Mouse (Mus musculus) right cerebral cortex, adult 2 months (tissue): ENCODE results near the gene Rbm42.

Experiments used
- DNase-seq, 2 experiments: peaks; one replicate each; pipeline ENCODE4 v3.0.0; 2021 to 2022; ENCODE audit warnings: low spot score in 2 of 2

Rbm42 gene

GRCm38 (mm10) chr7:30649591-30650540 lies at the start of gene Rbm42:
Rbm42 (minus strand) TSS chr7:30650317.
- peak; percentile 99 for DNase-seq

DNA sequence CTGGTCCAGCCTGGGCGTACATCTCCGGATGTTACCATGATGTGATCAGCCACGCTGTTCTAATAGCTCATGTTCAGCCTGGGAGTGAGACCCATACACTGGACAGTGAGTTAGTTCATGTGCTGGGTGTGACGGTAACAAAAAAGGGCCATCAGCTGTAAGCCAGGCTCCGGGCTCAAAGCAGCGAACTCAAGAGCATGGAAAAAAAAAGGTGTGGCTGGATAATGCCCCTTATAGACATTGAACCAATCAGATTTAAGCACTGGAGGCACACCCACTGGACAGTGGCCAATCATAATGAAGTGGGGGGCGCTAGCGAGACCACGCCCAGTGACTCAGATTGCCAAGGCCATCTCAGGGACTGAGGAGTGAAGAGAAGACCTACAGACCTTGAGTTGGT lies 48.5 kb upstream of the Rbm42 start, which contains the start of gene 2200002J24Rik:
Gene 2200002J24Rik (plus strand): TSS at position 338 of the 400 bp plus-strand sequence.
- DNase-seq, result no peak

DNA sequence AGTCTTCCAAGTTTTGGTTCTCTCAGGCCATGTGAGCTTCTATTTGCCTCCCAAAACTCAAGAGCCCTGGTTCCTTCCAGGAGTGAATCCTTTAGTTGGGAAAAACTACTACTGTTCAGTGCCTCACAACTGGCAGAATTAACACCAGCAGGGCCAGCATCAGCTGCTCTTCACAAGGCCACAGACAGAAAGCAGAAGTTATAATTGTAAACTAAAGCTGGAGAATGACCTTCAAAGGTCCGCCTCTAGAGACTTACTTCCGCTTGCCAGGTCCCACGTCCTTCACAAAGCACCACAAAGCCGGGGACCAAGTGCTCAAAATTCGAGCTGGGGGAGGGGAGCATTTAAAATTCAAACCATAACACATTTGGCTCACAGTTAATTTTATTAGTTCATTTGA lies 48.0 kb upstream of the Rbm42 start:
- DNase-seq, result no peak

GRCm38 (mm10) chr7:30688325-30688724 lies 38.2 kb upstream of the Rbm42 start:
- peak; percentile 11 to 18 for DNase-seq

- DNase-seq, result no peak
Measured at GRCm38 (mm10) chr7:30683425-30683824, 33.3 kb upstream of the Rbm42 start.

- no peak for DNase-seq
Measured at GRCm38 (mm10) chr7:30681897-30682296, 31.8 kb upstream of the Rbm42 start.

GRCm38 (mm10) chr7:30678263-30678975 lies 28.3 kb upstream of the Rbm42 start:
- DNase-seq, result peak in 1 of 2 experiments; percentile 7

- no peak for DNase-seq
Measured at GRCm38 (mm10) chr7:30671480-30671879, 21.4 kb upstream of the Rbm42 start, which contains the start of gene Pmis2. Pmis2 (minus strand) TSS chr7:30671605.

DNA sequence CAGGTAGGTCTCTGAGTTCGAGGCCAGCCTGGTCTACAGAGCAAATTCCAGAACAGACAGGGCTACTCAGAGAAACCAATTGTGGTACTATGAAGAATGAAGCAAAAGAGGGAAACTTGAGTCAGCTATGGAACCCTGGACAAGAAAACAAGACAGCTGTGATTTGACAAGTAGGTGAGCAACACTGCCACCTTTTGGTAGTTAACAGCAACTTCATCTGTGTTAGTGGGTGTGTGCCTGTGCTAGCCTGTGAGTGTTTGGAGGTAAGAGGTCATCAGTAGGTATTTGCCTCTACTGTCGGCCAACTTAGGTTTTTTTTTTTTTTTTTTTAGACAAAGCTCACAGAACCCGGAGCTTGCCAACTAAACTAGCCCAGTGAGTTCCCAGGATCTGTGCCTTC lies 19.1 kb upstream of the Rbm42 start:
- DNase-seq, result no peak

GRCm38 (mm10) chr7:30665321-30665720 lies 15.2 kb upstream of the Rbm42 start:
- DNase-seq, result peak in 1 of 2 experiments; percentile 11

DNA sequence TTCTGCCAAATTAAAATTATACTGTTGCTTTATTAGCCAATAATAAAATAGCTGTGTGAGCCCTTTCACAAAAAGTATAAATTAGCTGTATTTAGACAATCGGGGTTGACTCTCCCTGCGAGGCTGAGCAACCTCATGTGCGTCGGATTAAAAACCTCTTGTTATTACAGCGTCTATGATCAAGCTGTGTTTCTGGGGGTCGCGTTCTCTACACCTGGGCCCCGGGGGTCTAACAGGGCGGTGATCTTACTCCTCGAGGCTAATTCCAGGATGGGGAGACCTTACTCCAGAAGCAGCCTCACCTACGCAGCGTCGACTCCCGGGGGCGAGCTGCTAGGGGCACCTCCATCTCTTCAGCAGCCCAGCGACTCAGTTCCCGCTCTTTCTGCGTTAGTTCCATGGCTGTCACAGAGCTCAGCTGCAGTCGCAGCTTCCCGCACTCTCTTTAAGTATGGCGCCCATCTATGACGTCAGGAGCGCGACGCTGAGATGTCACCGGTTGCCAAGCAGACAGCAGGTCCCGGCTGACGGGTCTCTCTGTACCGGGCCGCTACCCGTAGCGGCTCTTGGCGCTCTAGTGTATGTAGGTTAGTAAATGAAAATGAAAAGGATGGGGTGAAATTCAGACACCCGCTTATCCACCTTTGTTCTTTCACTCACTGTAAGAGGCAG lies 14.5 kb upstream of the Rbm42 start, which contains the start of gene Haus5:
Gene Haus5 (minus strand): TSS at position 466 of the 672 bp plus-strand sequence.
- peak; percentile 93 to 94 for DNase-seq

- DNase-seq, result no peak
Measured at GRCm38 (mm10) chr7:30639083-30639482, 11.0 kb downstream of the Rbm42 start.

- DNase-seq, result no peak
Measured at GRCm38 (mm10) chr7:30636395-30636794, 13.7 kb downstream of the Rbm42 start.

- no peak for DNase-seq
Measured at GRCm38 (mm10) chr7:30635752-30636151, 14.4 kb downstream of the Rbm42 start, which contains the start of gene Etv2. Etv2 (minus strand) TSS chr7:30635852.

GRCm38 (mm10) chr7:30634621-30635020 lies 15.5 kb downstream of the Rbm42 start:
- DNase-seq, result no peak

GRCm38 (mm10) chr7:30633762-30634412 lies 16.2 kb downstream of the Rbm42 start:
- DNase-seq, result no peak

- no peak for DNase-seq
Measured at GRCm38 (mm10) chr7:30629013-30629412, 21.1 kb downstream of the Rbm42 start.

- DNase-seq, result no peak
Measured at GRCm38 (mm10) chr7:30626647-30627046, 23.5 kb downstream of the Rbm42 start.

- peak; percentile 82 for DNase-seq
Measured at GRCm38 (mm10) chr7:30625530-30626384, 24.4 kb downstream of the Rbm42 start, which contains the start of gene Cox6b1. Cox6b1 (minus strand) TSS chr7:30626151.

DNA sequence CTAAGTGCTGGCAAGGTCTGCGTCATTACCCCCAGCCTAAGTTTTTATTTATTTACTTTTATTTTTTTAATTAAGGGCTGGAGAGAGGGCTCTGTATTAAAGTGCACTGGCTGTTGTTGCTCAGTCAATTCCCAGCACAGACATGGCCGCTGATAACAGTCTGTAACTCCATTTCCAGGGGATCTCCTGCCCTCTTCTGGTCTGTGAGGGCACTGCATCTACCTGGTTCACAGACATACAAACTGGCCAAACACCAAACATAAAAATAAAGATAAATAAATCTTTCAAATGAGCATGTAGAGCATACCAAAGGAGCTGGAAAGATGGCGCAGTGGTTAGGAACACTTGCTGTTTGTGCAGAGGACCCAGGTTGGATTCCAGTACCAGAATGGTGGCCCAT lies 30.9 kb downstream of the Rbm42 start:
- DNase-seq, result no peak
